Comparison of ENCODE assay signal across 9 mouse cellular contexts in genomic region chr17:28006208-28006607, GRCm38 (mm10).
DNase-seq lines count a peak whose midpoint lies in the region; ATAC-seq lines count a peak whose summit lies in the region.
"Had no signal": no experiment of that assay in that cellular context is flagged by ENCODE, and none has a peak within 500 bp of the region (broad histone marks: within the 10 kb centered on the region; RNA-seq: fewer than 3 reads in every experiment).

No protein-coding gene starts in this region.

- peak; percentile 94 for DNase-seq in heart, adult 11 months
- DNase-seq in heart, postnatal 36 days: no peak
- no peak for DNase-seq in lung, postnatal 4 days
- DNase-seq in intestine, embryonic 14.5 days (ENCODE audit: low spot score): no peak
- no peak for DNase-seq in right cerebral cortex, adult 18-20 months
- DNase-seq in urinary bladder, postnatal 10 days (ENCODE audit: low spot score): no peak

- H3K4me1 ChIP-seq in lung, embryonic 15.5 days: peaks cover 52% of the 10 kb centered on the region
- peaks cover 49% of the 10 kb centered on the region for H3K4me1 ChIP-seq in intestine, embryonic 14.5 days (replicated peaks; ENCODE audit: control insufficient read depth, insufficient read depth, low read length)
- H3K4me1 ChIP-seq in neural tube, embryonic 15.5 days: peaks cover 53% of the 10 kb centered on the region

- H3K27me3 ChIP-seq in lung, embryonic 15.5 days: no peaks in the 10 kb centered on the region
- no peaks in the 10 kb centered on the region for H3K27me3 ChIP-seq in intestine, embryonic 14.5 days (replicated peaks; ENCODE audit: control insufficient read depth, insufficient read depth, low read length)
- no peaks in the 10 kb centered on the region for H3K27me3 ChIP-seq in neural tube, embryonic 15.5 days (replicated peaks)

- 65% methylated on average over 8 of the region's 8 CpGs for WGBS in lung, embryonic 15.5 days
- 62% methylated on average over 8 of the region's 8 CpGs for WGBS in intestine, embryonic 14.5 days
- 88% methylated on average over 8 of the region's 8 CpGs for WGBS in neural tube, embryonic 15.5 days

- ATAC-seq in lung, embryonic 15.5 days (ENCODE audit: borderline replicate concordance, extremely low read depth, low FRiP score, low TSS enrichment): no peak
- ATAC-seq in intestine, embryonic 14.5 days (replicated peaks; ENCODE audit: low FRiP score, low TSS enrichment, low read depth): no peak
- ATAC-seq in neural tube, embryonic 15.5 days (ENCODE audit: low FRiP score): no peak

- H3K27ac ChIP-seq in lung, embryonic 15.5 days: peak overlapping the region; percentile 96
- H3K27ac ChIP-seq in intestine, embryonic 14.5 days (ENCODE audit: low read depth): peak overlapping the region; percentile 94
- H3K27ac ChIP-seq in neural tube, embryonic 15.5 days (replicated peaks): peak overlapping the region; percentile 74; the same call in 1 of the 2 replicates
- H3K27ac ChIP-seq: liver, embryonic 14.5 days had no signal

- H3K4me2 ChIP-seq in lung, embryonic 15.5 days: peak overlapping the region; percentile 62
- peak overlapping the region; percentile 53 for H3K4me2 ChIP-seq in intestine, embryonic 14.5 days (ENCODE audit: low read length)
- H3K4me2 ChIP-seq in neural tube, embryonic 15.5 days: 0 out of 2 replicates have a peak overlapping the region, but pooled peaks have one; percentile 5

- no peaks in the 10 kb centered on the region for H3K9me3 ChIP-seq in lung, embryonic 15.5 days
- no peaks in the 10 kb centered on the region for H3K9me3 ChIP-seq in intestine, embryonic 14.5 days (ENCODE audit: control insufficient read depth, low read length)
- H3K9me3 ChIP-seq in neural tube, embryonic 15.5 days (replicated peaks): no peaks in the 10 kb centered on the region

- intact Hi-C loops in heart, postnatal 36 days (cut with DNase I): loop anchor here (5.0 kb wide), 1 partner anchor 41 kb away; no protein-coding TSS in a partner anchor

- no peak overlapping the region for H3K4me3 ChIP-seq in lung, embryonic 15.5 days
- no peak overlapping the region for H3K4me3 ChIP-seq in intestine, embryonic 14.5 days (ENCODE audit: low read depth, low read length)
- no peak overlapping the region for H3K4me3 ChIP-seq in neural tube, embryonic 15.5 days (replicated peaks)

- 0 out of 2 replicates have a peak overlapping the region, but pooled peaks have one; percentile 10 for H3K9ac ChIP-seq in lung, embryonic 15.5 days
- H3K9ac ChIP-seq in intestine, embryonic 14.5 days (ENCODE audit: low read length): no peak overlapping the region
- H3K9ac ChIP-seq in neural tube, embryonic 15.5 days (replicated peaks): no peak overlapping the region
- H3K9ac ChIP-seq: liver, embryonic 14.5 days had no signal

- peaks cover 7% of the 10 kb centered on the region; the same call in 1 of the 2 replicates for H3K36me3 ChIP-seq in lung, embryonic 15.5 days
- no peaks in the 10 kb centered on the region for H3K36me3 ChIP-seq in intestine, embryonic 14.5 days (ENCODE audit: control insufficient read depth, insufficient read depth, low read length)
- no peaks in the 10 kb centered on the region for H3K36me3 ChIP-seq in neural tube, embryonic 15.5 days

Comparison
In these comparisons a context has a peak if more than half of its experiments do, and no peak if none do; other contexts are left out.
1. H3K4me2 ChIP-seq: peak in every context shown above with its lines; median percentile 62 in lung, embryonic 15.5 days; 53 in intestine, embryonic 14.5 days; 5 in neural tube, embryonic 15.5 days.